Mouse (Mus musculus): ENCODE measurements around the gene Zfp410. TPM values are rescaled to one million over a fixed set of nuclear protein-coding genes. Genes with fewer than 3 reads are reported as not detected.
A peak's percentile ranks its signal among the peaks of the same experiment; 100 is the strongest.
"Not testable (repeated sequence)": the region's sequence is repeated elsewhere in the genome, so short reads cannot be mapped to it uniquely, and the experiment has no call there.

Gene Zfp410
- polyA plus RNA-seq, 1 experiment from 2014 or later: 79.8 TPM

DNA sequence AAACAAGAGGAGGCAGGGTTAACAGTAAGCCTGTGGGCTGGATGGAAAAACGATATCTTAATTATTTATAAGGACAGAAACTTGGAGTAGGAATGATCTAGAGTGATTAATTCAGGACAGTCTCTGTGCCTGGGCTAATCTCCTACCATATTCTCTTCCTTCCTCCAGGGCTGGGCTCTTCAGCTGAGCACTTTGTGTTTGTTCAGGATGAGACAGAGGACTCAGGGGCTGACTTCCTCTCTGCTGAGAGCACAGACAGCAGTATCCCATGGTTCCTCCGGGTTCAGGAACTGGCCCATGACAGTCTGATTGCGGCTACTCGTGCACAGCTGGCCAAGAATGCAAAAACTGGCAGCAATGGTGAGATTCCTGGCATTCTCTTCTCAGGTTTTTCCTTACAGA lies 10.5 kb downstream of the Zfp410 start:
- 90% methylated on average over 4 of the region's 4 CpGs for WGBS
- no peaks in the 10 kb centered on the region for H3K9me3 ChIP-seq (ENCODE audit: control insufficient read depth, low read length)
- no peak overlapping the region for H3K4me2 ChIP-seq (ENCODE audit: low read length)
- no peaks in the 10 kb centered on the region for H3K27me3 ChIP-seq (ENCODE audit: control insufficient read depth, insufficient read depth, low read length)
- ATAC-seq (ENCODE audit: low FRiP score, low TSS enrichment): no peak
- H3K9ac ChIP-seq (replicated peaks; ENCODE audit: low read length): no peak overlapping the region
- H3K4me1 ChIP-seq (ENCODE audit: control insufficient read depth, insufficient read depth, low read length): no peaks in the 10 kb centered on the region
- DNase-seq: no peak
- H3K4me3 ChIP-seq (replicated peaks; ENCODE audit: low read depth, low read length): no peak overlapping the region
- H3K36me3 ChIP-seq (ENCODE audit: control insufficient read depth, insufficient read depth, low read length): peaks cover 66% of the 10 kb centered on the region
- H3K27ac ChIP-seq (replicated peaks; ENCODE audit: low read depth, low read length): no peak overlapping the region

DNA sequence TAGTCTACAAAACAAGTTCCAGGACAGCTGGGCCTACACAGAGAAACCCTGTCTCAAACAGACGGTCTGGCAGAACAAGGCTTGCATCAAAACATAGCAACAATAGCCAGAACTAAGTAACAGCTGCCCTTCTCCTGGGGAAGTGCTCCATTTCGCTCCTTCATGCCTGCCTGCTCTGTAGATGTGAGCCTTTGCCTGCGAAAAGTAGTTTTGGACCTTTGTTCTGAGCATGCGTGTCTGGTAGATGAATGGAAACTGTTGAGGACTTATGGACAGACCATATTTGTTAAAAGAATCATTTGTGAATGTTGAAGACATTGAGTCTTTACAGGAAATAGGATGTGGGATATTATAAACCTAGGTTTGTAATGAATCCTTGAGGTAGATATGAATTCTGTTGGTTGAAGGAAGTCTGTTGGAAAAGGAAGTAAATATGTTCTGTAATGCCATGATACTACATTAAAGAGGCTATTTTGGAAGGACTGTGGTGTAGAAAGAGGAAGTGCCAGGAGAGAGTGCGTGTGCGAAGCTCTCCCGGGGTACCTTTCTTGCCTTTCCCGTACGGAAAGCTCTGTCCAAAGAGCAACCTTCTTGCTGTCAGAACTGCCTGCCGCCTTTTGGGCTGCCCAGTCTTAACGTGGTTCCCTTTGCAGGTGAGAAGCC lies 20.4 kb downstream of the Zfp410 start:
- ATAC-seq (ENCODE audit: low FRiP score, low TSS enrichment): no peak
- peaks cover 91% of the 10 kb centered on the region for H3K36me3 ChIP-seq (ENCODE audit: control insufficient read depth, insufficient read depth, low read length)

DNA sequence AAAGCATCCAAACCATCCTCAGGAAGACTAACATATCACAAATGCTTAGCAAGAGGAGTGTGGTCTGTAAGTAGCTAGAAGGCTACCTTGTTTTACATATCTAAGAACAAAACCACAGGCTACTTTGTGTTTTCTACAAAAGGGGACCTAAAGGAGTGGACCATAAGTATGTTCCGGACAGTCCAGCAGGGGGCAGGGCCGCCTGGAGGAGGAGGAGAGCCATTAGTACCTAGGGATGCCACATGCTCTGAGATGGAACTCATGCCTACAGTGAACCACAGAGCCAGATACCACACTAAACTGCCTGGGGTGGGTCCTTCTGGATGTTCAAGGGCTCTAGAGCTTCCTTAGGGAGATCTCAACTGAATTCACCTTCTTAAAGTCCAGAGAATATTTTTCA lies 30.5 kb downstream of the Zfp410 start:
- H3K4me2 ChIP-seq (ENCODE audit: low read length): no peak overlapping the region
- H3K9ac ChIP-seq (replicated peaks; ENCODE audit: low read length): no peak overlapping the region
- ATAC-seq (ENCODE audit: low FRiP score, low TSS enrichment) (no peak), DNase-seq (peak; percentile 50)
- no peak overlapping the region for H3K27ac ChIP-seq (replicated peaks; ENCODE audit: low read depth, low read length)
- H3K9me3 ChIP-seq (ENCODE audit: control insufficient read depth, low read length): no peaks in the 10 kb centered on the region
- H3K4me1 ChIP-seq (ENCODE audit: control insufficient read depth, insufficient read depth, low read length): no peaks in the 10 kb centered on the region
- no peak overlapping the region for H3K4me3 ChIP-seq (replicated peaks; ENCODE audit: low read depth, low read length)
- H3K27me3 ChIP-seq (ENCODE audit: control insufficient read depth, insufficient read depth, low read length): no peaks in the 10 kb centered on the region
- H3K36me3 ChIP-seq (ENCODE audit: control insufficient read depth, insufficient read depth, low read length): peaks cover 88% of the 10 kb centered on the region
- WGBS: 53% methylated on average over 2 of the region's 2 CpGs

More for the DNA sequence above, 20.4 kb downstream of the Zfp410 start:
- no peaks in the 10 kb centered on the region for H3K27me3 ChIP-seq (ENCODE audit: control insufficient read depth, insufficient read depth, low read length)
- no peak for DNase-seq
- no peak overlapping the region for H3K9ac ChIP-seq (replicated peaks; ENCODE audit: low read length)
- H3K4me2 ChIP-seq (ENCODE audit: low read length): no peak overlapping the region
- H3K4me1 ChIP-seq (ENCODE audit: control insufficient read depth, insufficient read depth, low read length): no peaks in the 10 kb centered on the region
- no peak overlapping the region for H3K27ac ChIP-seq (replicated peaks; ENCODE audit: low read depth, low read length)
- no peaks in the 10 kb centered on the region for H3K9me3 ChIP-seq (ENCODE audit: control insufficient read depth, low read length)
- 95% methylated on average over 11 of the region's 11 CpGs for WGBS
- no peak overlapping the region for H3K4me3 ChIP-seq (replicated peaks; ENCODE audit: low read depth, low read length)

DNA sequence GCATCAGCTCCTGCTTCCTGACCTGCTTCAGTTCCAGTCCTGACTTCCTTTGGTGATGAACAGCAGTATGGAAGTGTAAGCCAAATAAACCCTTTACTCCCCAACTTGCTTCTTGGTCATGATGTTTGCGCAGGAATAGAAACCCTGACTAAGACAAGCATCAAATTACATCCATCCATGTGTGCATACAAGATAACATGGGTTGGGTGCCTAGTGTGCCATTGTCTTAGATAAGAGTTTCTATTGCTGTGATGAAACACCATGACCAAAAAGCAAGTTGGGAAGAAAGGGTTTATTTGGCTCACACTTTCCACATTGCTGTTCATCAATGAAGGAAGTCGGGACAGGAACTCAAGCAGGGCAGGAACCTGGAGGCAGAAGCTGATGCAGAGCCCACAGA lies 42.0 kb downstream of the Zfp410 start:
- not testable (repeated sequence) for ATAC-seq (ENCODE audit: low FRiP score, low TSS enrichment); H3K9ac ChIP-seq (replicated peaks; ENCODE audit: low read length); H3K4me2 ChIP-seq (ENCODE audit: low read length); H3K27me3 ChIP-seq (ENCODE audit: control insufficient read depth, insufficient read depth, low read length); H3K9me3 ChIP-seq (ENCODE audit: control insufficient read depth, low read length); H3K27ac ChIP-seq (replicated peaks; ENCODE audit: low read depth, low read length); H3K4me3 ChIP-seq (replicated peaks; ENCODE audit: low read depth, low read length); DNase-seq
- H3K4me1 ChIP-seq (ENCODE audit: control insufficient read depth, insufficient read depth, low read length): peaks cover 15% of the 10 kb centered on the region
- peaks cover 39% of the 10 kb centered on the region for H3K36me3 ChIP-seq (ENCODE audit: control insufficient read depth, insufficient read depth, low read length)
- 89% methylated on average over 2 of the region's 2 CpGs for WGBS

DNA sequence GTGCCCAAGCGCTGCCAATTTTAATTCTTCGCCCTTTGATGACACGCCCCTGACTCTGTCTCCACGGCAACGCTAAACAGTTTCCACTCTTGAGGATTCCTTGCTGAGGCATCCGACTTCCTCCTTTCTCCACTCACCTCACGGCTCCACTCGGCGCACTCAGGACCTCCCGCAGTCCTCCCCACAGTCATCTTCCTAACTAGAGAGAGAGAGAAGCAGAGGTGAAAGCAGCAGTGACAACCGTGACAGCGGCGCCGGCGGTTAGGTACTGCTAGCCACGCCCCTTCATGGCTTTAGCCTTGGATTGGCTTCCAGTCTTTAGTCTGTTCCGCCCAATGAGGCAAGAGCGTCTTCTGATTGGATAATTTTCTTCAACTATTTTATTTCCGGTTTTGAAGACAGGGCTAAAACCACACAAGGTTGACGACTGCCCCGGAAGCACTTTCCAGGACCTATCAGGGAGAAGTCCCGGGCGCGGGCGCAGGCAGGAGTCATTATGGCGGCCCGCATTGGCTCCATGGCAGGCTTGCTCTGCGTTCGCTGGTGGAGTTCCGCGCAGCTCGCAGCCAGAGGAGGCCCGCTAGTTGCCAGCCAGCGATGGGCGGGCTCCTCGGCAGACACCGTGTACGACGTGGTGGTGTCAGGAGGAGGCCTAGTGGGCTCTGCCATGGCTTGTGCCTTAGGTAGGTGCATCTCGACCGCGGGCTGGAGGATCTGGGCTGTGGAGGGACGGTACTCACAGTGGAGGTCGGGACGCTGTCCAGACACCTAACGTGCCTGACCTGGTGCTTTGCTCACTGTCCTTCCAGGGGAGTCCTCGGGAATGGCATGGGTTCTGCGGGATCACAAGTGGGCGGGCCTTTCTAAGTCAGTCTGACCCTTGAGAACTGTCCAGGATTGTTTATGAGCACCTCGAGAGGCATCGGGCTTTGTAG lies 45.2 kb downstream of the Zfp410 start, which contains the start of the genes Coq6 and Fam161b:
TSS of gene Coq6 (plus strand) at position 103 of the 935 bp plus-strand sequence.
TSS of gene Fam161b (minus strand) at position 279 of the 935 bp plus-strand sequence.
- DNase-seq (peak; percentile 99), ATAC-seq (ENCODE audit: low FRiP score, low TSS enrichment) (peak; percentile 98)
- Histone ChIP-seq H3K27me3 (ENCODE audit: control insufficient read depth, insufficient read depth, low read length) (no peaks in the 10 kb centered on the region), H3K36me3 (ENCODE audit: control insufficient read depth, insufficient read depth, low read length) (peaks cover 10% of the 10 kb centered on the region), H3K9me3 (ENCODE audit: control insufficient read depth, low read length) (no peaks in the 10 kb centered on the region), H3K9ac (replicated peaks; ENCODE audit: low read length) (peak within 1 kb of the TSS; percentile 73), H3K4me2 (ENCODE audit: low read length) (peak within 1 kb of the TSS; percentile 89), H3K4me1 (ENCODE audit: control insufficient read depth, insufficient read depth, low read length) (peaks cover 15% of the 10 kb centered on the region), H3K27ac (replicated peaks; ENCODE audit: low read depth, low read length) (peak within 1 kb of the TSS; percentile 63), H3K4me3 (replicated peaks; ENCODE audit: low read depth, low read length) (peak within 1 kb of the TSS; percentile 99)
- under 1% methylated on average over 51 of the region's 51 CpGs for WGBS

DNA sequence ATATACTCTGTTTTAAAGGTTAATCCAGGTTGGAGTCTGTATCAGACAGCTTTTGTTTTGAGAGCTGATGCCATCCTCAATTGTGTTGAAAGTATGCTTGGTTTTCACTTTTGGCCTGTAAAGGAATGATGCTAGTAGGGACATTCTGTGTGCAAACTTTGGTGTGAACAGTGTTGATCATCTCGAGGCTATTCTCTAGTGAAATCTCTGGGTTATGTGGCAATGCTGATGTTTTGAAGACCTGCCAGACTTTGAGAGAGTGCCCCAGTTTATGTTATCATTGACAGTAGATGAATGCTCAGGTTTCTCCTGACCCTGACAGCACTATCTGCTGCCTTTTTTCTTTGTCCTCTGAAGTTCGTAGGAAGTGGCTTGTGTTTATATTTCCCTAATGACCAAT lies 46.2 kb downstream of the Zfp410 start:
- Histone ChIP-seq H3K36me3 (ENCODE audit: control insufficient read depth, insufficient read depth, low read length) (peaks cover 12% of the 10 kb centered on the region), H3K27me3 (ENCODE audit: control insufficient read depth, insufficient read depth, low read length) (no peaks in the 10 kb centered on the region), H3K4me1 (ENCODE audit: control insufficient read depth, insufficient read depth, low read length) (peaks cover 15% of the 10 kb centered on the region), H3K9ac (replicated peaks; ENCODE audit: low read length) (no peak overlapping the region), H3K27ac (replicated peaks; ENCODE audit: low read depth, low read length) (no peak overlapping the region), H3K4me3 (replicated peaks; ENCODE audit: low read depth, low read length) (peak overlapping the region; percentile 99), H3K4me2 (ENCODE audit: low read length) (peak overlapping the region; percentile 89), H3K9me3 (ENCODE audit: control insufficient read depth, low read length) (no peaks in the 10 kb centered on the region)
- ATAC-seq (ENCODE audit: low FRiP score, low TSS enrichment) (no peak), DNase-seq (no peak)
- WGBS: 78% methylated on average over 2 of the region's 2 CpGs

DNA sequence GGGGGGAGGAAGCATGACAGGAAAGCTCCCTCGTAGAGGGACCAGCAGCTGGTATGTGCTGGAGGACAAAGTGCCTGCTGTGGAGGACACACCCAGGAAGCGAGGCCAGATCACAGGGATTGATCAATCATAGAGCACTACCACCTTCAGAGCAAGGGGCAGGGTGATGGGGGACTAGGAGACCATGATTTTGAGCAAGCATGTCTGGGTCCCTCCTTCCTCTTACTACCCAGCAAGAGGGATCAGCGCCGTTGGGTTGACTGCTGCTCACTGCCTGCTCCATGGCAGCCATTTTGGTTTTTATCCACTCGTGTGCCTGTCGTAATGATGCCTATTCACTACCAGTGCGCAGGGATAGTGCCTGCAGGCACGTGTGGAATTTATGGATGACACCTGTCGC lies 47.6 kb downstream of the Zfp410 start:
- H3K9ac ChIP-seq (replicated peaks; ENCODE audit: low read length): no peak overlapping the region
- no peaks in the 10 kb centered on the region for H3K27me3 ChIP-seq (ENCODE audit: control insufficient read depth, insufficient read depth, low read length)
- ATAC-seq (ENCODE audit: low FRiP score, low TSS enrichment) (no peak), DNase-seq (no peak)
- H3K4me1 ChIP-seq (ENCODE audit: control insufficient read depth, insufficient read depth, low read length): peaks cover 15% of the 10 kb centered on the region
- H3K27ac ChIP-seq (replicated peaks; ENCODE audit: low read depth, low read length): no peak overlapping the region
- H3K4me2 ChIP-seq (ENCODE audit: low read length): no peak overlapping the region
- H3K9me3 ChIP-seq (ENCODE audit: control insufficient read depth, low read length): no peaks in the 10 kb centered on the region
- no peak overlapping the region for H3K4me3 ChIP-seq (replicated peaks; ENCODE audit: low read depth, low read length)
- H3K36me3 ChIP-seq (ENCODE audit: control insufficient read depth, insufficient read depth, low read length): peaks cover 26% of the 10 kb centered on the region
- WGBS: 91% methylated on average over 9 of the region's 9 CpGs

DNA sequence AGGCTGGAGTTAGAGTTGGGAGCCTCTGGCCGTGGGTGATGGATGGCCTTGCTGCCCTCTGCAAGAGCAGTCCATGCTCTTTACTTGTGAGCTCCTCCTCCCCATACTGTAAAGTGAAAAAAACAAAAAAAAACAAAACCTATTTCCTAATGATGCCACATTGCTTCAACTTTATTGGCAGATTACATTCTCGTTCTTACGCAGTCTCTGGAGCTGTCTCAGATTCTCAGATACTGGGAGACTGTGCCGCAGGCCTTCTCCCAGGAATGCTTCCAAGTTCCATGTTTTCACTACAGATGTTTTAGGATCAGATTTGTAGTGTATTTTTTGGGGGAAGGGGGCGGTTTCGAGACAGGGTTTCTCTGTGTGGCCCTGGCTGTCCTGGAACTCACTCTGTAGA lies 48.5 kb downstream of the Zfp410 start:
- H3K4me3 ChIP-seq (replicated peaks; ENCODE audit: low read depth, low read length): no peak overlapping the region
- no peak overlapping the region for H3K9ac ChIP-seq (replicated peaks; ENCODE audit: low read length)
- no peak for DNase-seq
- H3K36me3 ChIP-seq (ENCODE audit: control insufficient read depth, insufficient read depth, low read length): peaks cover 31% of the 10 kb centered on the region
- H3K9me3 ChIP-seq (ENCODE audit: control insufficient read depth, low read length): no peaks in the 10 kb centered on the region
- no peaks in the 10 kb centered on the region for H3K27me3 ChIP-seq (ENCODE audit: control insufficient read depth, insufficient read depth, low read length)
- WGBS: 97% methylated on average over 6 of the region's 6 CpGs
- H3K27ac ChIP-seq (replicated peaks; ENCODE audit: low read depth, low read length): no peak overlapping the region
- no peak for ATAC-seq (ENCODE audit: low FRiP score, low TSS enrichment)
- no peak overlapping the region for H3K4me2 ChIP-seq (ENCODE audit: low read length)
- peaks cover 15% of the 10 kb centered on the region for H3K4me1 ChIP-seq (ENCODE audit: control insufficient read depth, insufficient read depth, low read length)

Data from midbrain, embryonic 14.5 days (tissue).